Mouse (Mus musculus) lung, postnatal 36 days (tissue): ENCODE data around the gene Acadvl.

Experiments used
- DNase-seq: peaks from one replicate; pipeline ENCODE4 v3.0.0; 2022; ENCODE audit warnings: mixed read lengths

The Acadvl gene

DNA sequence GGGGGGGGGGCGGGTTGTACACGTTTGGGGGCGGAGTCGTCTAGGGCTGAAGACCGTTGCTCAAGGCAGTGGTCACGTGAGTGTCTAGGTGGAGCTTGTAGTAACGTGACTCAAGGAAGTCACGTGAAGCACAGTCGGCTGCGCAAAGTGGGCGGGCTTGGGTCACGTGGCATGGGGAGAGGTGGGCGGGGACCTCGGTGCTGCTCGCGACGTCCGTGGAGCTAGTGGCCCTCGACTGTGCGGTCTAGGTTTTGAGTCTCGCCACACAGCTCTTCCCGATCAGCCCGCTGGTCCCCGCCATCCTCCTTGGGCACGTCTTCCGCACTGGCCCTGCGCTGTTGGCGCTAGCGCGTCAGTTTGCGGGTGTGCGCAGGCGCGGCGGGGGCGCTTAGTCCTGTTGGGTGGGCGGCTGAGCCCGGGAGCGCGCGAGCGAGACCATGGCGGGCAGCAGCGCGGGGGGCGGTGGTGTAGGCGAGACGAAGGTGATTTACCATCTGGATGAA, 14.8 kb downstream of the Acadvl start, which contains the start of gene Dvl2:
Dvl2 (plus strand) TSS at position 200 of the 503 bp plus-strand sequence.
- peak; percentile 97 for DNase-seq

DNA sequence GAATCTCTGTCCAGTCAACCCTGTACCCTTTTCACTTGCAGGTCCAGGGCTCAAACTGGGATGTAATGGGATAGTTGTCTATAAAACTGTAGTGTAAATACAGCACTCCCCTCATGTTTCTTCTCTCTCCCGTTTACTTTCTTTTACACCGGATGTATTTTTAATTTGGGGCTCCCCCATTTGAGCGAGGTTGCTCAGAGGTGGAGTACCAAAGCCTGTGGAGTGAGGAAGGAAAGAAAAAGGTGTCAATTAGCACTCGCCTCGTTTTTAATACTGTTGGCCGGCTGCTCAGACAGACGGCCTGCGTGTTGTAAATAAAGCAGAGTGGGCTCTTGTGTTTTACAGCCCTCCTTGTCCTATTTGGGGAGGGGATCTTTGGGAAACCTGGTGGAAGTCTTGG, 15.5 kb downstream of the Acadvl start:
- no peak for DNase-seq

DNA sequence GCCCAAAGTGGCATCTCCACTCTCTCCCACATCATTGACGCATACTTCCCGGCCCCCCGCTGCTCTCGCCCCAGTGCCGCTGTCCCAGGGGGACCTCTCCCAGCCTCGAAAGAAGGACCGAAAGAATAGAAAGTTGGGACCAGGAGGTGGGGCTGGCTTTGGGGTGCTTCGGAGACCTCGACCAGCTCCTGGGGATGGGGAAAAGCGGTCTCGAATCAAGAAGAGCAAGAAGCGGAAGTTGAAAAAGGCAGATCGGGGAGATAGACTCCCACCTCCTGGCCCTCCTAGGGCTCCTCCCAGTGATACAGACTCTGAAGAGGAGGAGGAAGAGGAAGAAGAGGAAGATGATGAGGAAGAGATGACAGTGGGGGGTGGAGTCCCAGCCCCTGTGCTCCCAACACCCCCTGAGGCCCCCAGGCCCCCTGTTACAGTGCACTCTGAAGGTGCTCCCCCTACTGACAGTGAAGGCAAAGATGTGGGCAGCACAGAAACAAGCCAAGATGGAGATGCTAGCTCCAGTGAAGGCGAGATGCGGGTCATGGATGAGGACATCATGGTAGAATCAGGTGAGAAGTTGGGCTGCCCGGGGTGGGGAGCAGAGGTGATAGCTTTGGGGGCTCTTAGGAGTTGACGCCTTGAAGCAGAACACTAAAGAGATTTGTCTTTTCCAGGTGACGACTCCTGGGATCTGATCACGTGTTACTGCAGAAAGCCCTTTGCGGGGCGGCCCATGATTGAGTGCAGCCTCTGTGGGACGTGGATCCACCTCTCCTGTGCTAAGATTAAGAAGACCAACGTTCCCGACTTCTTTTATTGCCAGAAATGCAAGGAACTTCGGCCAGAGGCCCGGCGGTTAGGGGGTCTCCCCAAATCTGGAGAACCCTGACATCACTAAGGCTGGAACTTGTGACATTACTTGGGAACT, 16.4 kb downstream of the Acadvl start:
- DNase-seq: no peak

DNA sequence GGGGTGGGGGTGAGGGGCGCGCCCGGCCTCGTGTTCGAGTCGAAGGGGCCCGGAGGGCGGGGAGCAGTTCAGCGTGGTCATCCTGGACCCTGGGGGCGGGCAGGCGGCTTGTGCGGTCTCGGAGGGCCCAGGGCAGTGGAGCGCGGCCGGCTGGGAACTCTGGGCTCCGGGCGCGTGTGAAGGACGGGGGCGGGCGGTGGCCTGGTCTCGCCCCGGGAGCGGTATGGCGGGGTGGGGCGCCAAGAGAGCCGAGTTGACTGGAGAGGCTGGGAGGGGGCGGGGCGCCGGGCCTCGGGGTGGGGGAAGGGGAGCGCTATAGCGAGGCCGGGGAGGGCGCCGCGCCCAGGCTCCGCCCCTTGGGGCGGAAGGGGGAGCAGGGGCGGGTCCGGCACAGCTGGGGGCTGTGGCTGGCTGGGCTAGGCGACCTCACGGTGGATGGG, 18.1 kb downstream of the Acadvl start:
- DNase-seq: peak; percentile 95

DNA sequence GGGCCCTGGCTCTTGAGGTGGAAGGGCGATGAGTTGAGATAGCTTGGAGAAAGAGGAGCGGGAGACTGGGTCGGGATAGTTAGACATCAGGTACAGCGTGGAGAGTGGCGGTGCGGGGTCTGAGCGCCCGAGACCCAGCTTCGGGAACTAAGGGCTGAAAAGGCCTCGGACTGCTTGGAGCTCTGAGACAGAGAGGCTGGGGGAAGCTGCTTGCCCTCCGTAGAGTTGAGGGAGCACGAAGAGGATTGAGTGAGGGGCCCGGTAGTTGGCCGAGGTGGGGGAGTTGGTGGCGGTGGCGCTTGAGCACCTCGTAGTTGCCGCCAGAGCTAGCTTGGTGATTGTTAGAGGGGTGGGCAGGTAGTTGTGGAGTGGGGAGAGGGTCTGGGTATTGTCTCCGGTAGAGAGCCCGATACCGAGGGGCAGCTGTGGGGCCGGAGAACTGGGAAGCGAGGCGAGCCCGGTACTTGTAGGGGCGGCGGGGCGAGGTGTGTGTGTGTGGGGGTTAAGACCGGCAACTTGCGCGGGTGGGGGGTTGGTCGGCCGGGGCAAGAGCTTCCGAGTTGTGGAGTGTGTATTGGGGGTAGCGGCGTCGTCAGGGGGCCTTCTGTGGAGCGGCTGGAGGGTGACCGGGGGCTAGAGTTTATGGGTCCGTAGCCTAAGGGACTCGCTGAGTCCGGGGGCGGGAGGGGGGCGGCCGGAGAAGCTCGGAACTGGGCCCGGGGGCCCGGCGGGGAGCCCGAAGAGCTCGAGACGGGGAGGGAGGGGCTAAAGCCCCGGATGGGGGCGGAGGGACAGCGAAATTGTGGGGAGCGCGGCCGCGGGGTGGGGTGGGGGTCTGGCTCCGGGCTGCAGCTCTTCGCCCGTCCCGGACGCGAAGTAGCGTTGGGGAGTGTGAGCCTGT, 18.8 kb downstream of the Acadvl start:
- peak; percentile 69 for DNase-seq

DNA sequence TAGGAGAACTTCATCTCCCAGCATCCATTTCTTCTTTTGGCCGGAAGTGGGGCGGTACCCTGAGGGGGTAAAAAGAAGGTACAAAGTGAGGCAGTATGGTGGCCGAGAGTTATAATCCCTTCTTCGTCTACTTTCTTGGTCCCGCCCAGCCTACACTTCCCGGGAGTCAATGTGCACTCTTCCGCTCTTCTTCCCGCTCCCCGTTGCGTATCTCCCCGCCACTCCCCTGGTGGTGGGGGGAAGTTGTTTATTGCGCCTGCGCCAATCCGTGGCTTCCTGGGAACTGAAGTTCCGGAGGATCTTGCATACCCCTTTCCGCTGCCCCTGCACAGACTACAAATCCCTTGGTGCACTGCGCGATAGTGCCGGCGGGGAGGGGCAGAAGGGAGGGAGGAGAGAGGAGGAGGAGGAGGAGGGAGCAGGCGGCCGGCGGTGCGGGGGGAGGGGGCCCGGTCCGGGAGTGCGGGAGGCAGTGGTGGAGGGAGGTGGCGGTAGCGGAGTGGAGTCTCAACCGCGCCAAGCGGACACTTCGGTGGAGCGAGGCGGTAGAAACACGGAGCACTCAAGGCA, 19.7 kb downstream of the Acadvl start, which contains the start of gene Phf23:
Phf23 (plus strand) TSS at position 387 of the 570 bp plus-strand sequence.
- peak; percentile 98 for DNase-seq

DNA sequence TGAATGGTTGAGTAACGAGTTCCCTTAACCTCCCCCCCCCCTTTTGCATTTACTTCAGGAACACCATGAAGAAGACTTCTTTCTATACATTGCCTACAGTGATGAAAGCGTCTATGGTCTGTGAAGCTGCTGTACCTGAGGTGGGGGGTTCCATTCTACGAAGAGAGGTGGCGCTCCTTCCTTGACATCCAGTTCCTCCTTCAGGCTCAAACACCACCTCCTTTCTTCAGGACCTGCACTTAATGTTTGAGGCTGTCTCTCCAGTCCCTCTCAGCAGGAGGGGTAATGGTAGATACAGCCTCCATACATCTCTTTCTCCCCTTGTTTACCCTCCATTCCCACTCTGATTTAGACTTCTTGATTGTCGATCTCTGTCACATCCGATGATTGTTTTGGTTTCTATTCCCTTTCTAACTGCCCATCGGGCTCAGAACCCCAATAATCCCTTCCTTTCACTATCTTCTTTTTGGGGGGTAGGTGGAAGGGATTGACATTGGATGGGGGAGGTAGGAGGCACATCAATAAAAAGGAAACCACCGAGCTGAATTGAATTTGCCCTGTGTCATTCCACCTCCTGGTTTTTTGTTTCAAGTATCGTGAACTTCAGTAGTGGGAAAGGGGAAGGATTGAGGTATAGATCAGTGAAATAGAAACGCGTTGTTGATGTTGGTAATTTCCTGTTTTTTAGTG, 20.7 kb downstream of the Acadvl start:
- no peak for DNase-seq

DNA sequence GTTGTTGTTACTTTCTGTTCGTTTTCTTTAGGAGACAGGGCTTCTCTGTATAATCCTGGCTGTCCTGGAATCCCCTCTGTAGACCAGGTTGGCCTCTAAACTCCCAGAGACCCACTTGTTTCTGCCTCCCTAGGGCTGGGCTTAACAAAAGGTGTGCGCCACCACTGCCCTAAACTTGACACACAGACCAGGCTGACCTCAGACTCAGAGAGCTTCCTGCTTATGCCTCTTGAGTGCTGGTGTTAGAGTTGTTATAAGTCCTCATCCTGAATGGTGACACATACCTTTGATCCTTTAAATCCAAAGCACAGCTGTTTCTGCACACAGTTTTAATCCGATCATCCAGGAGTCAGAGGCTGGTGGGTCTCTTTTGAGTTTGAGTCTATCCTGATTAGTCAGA, 22.3 kb downstream of the Acadvl start:
- no peak for DNase-seq

DNA sequence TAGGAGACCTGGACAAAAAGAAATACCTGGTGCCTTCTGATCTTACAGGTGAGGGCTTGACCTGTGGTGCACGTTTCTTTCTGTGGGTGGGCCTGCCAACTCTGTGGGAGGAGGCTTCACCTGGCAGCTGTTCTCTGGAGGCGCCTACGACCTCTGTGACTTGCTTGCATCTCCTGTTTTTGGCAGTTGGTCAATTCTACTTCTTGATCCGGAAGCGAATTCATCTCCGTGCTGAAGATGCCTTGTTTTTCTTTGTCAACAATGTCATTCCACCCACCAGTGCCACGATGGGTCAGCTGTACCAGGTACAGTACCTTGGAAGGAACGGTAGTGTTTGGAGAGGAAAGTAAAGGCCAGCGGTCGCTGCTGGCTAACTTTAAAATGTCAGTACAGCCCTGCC, 22.8 kb downstream of the Acadvl start:
- peak; percentile 24 for DNase-seq

DNA sequence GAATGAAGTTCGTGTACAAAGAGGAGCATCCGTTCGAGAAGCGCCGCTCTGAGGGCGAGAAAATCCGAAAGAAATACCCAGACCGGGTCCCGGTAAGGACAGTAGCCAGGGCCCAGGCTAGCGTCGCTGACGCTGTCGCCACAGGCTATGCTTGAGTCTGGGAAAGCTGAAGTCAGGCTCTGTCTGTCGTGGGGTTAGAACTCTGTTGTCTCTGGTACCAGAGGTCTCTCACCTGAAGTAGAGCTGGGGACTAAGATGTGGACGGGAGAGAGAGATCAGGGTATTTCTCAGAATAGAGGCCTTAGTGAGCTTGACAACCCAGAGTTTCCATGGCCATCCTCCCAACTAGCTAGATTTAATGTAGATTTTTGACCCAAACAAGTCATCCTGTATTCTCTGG, 23.5 kb downstream of the Acadvl start:
- DNase-seq: no peak

DNA sequence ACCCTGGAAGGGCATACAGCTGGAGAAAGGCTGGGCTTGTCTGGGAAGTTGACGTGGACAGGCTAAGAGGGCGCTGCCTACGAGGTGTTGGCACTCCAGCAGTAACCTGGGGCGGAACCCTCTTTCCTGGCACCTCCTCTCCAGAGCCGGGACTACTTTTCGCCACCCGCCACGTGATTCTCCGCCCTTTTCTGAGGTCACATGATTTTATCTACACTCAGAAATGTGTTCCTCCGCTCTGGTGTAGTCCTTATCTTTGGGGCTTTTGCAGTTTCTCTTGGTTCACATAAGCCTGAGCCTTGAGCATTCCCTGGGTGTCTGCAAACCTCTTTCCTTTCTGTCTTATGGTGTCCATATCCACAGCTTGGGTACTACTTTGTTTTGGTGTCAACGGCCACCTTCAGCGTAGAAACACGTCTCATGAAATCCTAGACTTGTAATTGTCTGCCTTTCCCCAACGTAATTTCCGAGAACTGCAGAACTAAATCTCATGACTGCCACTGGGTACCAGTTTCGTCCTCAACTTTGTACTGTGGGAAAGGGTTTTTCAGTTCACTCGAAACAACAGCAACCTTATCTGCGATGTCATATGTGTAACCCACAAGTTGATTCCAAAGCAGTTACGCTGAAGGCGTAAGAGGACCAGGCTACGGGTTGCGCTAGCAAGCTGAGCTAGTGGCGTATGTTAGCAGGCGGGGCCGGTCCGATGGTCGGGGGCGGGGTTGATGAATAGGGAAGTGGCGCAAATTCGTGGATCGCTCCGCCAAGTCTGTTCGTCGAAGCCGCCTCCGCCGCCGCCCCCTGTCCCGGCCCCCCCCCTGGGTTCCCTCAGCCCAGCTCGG, 24.1 kb downstream of the Acadvl start, which contains the start of gene Gabarap:
Gabarap (plus strand) TSS at position 294 of the 842 bp plus-strand sequence.
- DNase-seq: peak; percentile 99

DNA sequence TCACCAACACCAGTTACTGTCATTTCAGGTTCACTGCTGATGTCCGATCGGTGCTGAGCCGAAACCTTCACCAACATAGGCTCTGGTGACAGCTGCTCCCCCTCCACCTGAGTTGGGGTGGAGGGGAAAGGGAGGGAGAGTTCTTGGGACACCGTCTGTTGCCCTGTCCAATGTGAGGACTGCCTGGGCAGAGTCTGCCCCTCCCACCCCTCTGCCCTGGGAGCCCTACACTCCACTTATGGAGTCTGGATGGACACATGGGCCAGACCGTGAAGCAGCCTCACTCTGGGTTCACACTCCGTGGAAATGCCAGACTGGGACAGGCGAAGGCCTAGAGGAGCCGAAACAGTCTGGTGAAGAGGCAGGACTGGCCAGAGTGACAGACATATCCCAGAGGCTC, 25.3 kb downstream of the Acadvl start:
- no peak for DNase-seq

DNA sequence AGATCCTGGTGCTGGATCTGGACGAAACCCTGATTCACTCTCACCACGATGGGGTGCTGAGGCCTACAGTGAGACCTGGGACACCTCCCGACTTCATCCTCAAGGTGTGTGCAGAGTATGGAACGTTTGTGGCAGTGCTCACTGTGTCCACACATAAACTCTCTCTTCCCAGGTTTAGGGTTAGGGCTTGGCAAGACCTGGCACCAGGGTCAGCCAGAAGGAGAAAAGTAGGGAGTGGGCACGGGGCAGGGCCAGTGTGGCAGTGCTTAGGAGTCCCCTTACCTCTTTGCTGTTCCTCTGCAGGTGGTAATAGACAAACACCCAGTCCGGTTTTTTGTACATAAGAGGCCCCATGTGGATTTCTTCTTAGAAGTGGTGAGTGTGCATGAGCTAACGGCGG, 30.8 kb downstream of the Acadvl start:
- no peak for DNase-seq

DNA sequence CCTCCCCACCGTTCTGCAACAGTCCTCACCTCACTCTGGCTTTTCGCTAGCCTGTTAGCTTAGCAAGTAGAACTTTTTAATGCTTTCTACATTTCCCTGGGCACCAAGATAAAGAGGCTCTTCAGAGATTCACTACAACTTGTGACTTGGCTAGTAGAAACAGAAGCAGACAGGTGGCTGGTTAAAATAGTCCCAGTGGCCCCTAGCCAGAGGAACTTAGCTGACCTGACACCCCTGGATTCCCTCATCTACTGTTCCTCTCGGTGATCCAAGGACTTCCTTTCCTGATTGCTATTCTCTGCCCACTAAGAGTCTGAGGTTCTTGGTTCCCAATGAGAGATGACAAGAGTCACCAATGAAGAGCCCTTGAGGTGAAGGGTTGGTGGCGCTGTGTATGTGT, 31.8 kb downstream of the Acadvl start:
- no peak for DNase-seq

DNA sequence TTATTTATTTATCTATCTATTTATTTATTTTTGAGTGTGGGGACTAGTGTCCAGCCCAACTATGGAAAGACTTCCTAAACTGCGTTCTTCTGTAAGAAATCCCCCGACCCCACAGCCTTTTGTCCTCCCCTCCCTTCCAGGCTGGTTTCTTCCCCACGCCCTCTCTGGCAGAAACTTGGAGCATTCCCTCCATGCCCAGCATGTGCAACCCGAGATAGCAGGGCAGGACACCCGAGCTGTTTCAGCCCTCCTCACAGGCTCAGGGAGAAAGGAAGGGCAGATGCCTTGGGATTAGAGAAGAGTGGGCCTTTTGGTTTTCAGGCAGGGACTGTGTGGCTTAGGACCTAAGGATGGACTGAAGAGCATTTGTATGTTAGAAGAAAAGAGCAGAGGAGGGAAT, 32.3 kb downstream of the Acadvl start:
- no peak for DNase-seq

DNA sequence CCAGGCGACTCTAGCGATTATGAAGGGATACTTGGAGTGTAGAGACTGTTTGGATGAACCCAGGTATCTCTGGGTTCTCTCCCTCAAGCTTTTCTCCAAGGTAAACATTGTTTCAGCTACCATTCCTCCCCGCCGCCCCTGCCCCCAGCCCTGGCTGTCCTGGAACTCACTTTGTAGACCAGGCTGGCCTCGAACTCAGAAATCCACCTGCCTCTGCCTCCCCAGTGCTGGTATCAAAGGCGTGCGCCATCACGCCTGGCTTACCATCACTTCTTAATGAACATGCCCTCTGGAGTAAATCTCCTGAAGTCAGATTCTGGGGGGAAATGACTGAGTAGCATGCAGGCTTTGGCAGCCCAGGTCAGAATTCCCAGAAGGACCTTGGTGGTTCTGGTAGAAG, 33.0 kb downstream of the Acadvl start, which contains the start of gene Elp5:
Elp5 (minus strand) TSS at position 293 of the 400 bp plus-strand sequence.
- no peak for DNase-seq

DNA sequence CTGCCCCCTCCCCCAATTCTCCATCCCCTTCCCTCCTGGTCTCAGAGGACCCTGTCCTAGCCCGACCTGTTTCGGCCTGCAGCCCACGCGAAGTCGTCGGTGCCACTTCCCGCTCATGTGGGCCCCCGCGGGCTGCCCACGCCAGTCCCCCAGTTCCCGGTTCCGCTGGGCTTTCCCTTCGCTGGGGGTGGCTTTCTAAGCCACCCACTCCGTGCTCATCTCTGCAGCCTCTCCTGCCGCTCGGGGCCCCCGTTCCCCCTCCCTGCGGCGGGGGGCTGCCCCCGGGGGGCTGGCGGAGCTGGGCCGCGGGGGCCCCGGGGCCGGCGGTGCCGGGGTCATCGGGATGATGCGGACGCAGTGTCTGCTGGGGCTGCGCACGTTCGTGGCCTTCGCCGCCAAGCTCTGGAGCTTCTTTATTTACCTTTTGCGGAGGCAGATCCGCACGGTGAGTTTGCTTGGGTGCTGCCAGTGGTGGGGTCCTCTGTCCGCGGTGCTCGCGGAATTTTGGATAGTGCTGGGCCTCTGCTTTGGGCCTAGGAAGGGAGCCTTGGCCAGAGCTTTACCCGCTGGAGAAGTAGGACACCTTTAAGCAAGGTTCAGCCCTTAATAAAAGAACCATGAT, 34.0 kb downstream of the Acadvl start, which contains the start of gene Ctdnep1:
Ctdnep1 (plus strand) TSS at position 16 of the 622 bp plus-strand sequence.
- no peak for DNase-seq

DNA sequence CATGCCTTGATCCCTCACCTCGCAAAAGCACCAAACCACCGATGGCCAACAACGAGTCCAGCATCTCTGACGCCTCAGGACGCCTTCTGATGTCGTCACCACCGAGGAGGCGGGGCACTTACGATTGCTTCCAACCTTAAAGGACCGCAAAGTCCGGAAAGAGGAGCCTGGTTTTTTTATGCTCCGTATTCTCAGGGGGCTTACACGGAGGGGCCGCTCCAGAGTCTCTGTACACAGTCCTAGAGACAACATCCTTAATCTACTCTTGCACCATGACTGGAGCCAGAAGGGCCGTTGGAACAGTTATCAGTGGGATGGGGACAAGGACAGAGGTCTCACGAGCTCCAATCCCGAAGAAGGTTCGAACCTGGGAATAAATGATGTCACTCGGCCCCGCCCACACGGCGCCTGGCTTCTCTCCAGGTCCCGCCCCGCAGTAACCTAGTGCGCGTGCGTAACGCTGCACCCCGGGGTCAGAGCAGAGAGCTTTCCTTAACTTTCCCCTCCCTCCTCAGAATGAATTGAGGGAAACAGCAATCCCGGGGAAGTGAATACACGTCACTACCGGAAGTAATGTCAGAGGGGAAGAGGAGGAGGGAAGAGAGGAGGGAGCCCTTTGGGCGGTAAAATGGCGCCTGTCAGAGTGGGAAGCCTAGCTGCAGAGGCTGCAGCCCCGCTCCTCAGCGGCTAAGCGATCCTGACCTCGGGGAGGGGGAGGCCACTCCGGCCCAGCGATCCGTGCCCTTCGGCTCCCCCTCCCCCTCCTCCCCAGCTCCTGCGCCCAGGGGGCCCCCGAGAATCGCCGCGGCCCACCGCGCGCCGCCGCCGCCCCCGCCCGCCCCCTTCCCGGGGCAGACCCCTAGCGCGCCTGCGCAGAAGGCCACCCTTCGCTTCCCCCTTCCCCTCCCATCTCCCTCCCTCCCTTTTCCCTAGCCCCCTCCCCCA, 34.7 kb downstream of the Acadvl start:
- DNase-seq: peak; percentile 98

DNA sequence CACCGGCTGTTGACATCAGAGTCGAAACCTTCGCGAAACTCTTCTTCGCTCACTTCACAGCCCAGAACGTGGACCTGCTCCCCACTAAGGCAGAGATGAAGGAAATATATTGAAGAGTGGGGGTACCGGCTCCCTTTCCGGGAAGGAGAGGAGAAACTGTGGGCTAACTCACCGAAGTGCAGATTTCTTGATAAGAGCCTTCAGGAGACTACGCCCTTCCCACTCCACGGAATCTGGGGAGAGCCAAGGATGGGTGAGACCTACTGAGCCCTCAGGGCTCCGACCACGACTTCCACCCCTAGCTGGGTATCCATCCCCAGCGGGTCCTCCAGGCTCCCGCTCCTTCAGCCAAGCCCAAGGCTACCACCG, 35.4 kb downstream of the Acadvl start:
- no peak for DNase-seq
